Mouse (Mus musculus): ENCODE measurements around the gene Camk1.

GRCm38 (mm10) chr6:113392387-113393071, 48.7 kb upstream of the Camk1 start:
- TF ChIP-seq POLR2A (IDR thresholded peaks at IDR 0.05; ENCODE audit: insufficient read depth, low read depth, low read length) (no peak), CTCF (IDR thresholded peaks at IDR 0.05) (no peak)
